Mouse (Mus musculus): ENCODE data around the gene Selenoi.

- no peak for TF ChIP-seq CTCF (IDR thresholded peaks at IDR 0.05; ENCODE audit: low read depth)
- TF ChIP-seq EP300 (optimal IDR thresholded peaks at IDR 0.05) = no peak
These were observed 16.4 kb upstream of the Selenoi start for GRCm38 (mm10) chr5:30215970-30216369.
